Mouse (Mus musculus) heart, postnatal 0 days (tissue): ENCODE measurements at regions not wholly inside any gene's neighbourhood (a gene's known extent, or its start where the extent isn't known, plus 50 kb on each side); places are given as distances from the start of the nearest gene placed in this dataset.

Experiments
- CTCF ChIP-seq: IDR thresholded peaks from 2 replicates; pipeline ENCODE4 v1.5.1; 2016; ENCODE audit warnings: antibody characterized with exemption, control low read depth, low read depth
- EP300 ChIP-seq: IDR thresholded peaks from 2 replicates; pipeline ENCODE4 v1.6.1; 2016; ENCODE audit warnings: antibody characterized with exemption, low read depth

DNA sequence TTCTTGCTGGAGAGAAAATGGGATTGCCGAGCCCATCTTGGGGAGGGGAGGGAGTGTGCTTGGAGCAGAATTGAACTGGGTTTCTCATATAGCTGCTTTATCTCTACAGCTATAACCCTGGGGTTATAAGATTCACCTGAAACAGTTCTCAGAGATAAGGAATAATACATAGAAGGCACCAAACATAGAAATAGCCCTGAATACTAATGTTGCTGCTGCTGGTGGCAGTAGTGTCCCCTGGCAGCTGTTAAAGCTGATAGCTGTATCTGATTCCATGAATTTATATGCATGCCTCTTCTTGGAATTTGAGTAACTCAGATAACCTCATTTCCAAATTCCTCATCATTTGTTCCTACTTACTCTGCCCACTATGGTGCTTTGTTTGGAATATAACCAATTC is 137.0 kb upstream of the Gm11096 start:
- TF ChIP-seq CTCF, result no peak
- TF ChIP-seq EP300, result no peak
